Mouse (Mus musculus): ENCODE results near the gene Mthfd1l. TPM values are rescaled to one million over a fixed set of nuclear protein-coding genes. Genes with fewer than 3 reads are reported as not detected.
A peak's percentile ranks its signal among the peaks of the same experiment; 100 is the strongest.

Mthfd1l gene
- polyA plus RNA-seq, 1 experiment from 2014 or later, result 5.3 TPM

DNA sequence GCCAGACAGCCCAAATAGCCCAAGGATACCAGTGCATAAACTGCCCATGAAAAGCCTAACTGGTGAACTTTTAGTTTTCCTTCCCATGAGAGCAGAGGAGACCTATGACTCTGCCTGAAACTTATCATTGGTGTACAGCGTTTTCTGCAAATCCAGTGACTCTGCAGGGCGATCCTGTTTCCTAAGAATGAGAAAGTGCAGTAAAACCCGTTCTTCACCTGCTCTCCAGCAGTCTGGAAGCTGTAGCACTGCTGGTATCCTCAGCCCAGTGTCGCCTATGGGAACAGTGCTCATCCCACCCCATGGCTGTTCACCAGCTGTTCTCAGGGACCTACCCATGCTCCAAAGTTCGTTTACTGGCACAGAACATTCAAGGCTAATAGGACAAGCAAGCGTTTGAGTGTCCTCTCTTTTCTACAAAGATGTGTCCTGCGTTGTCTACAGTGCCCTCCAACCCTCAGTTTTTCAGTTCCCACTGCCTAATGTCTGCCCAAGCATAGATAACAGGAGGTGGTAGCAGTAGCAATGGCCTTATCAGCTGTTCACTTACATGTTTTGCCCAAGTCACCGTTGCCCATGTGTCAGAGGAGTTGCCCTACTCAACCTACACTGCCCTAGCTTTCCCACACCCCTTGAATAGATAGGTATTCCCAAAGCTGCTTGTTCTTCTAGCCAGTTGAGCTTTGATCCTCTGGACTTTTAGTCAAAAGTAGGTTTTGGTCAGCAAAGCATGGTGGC, 20.6 kb downstream of the Mthfd1l start:
- H3K4me1 ChIP-seq (replicated peaks; ENCODE audit: control insufficient read depth, insufficient read depth, low read length), result no peaks in the 10 kb centered on the region
- peaks cover 18% of the 10 kb centered on the region for H3K36me3 ChIP-seq (ENCODE audit: control insufficient read depth, insufficient read depth)
- H3K27ac ChIP-seq (ENCODE audit: low read depth, low read length), result no peak overlapping the region
- no peak for TF ChIP-seq CTCF (IDR thresholded peaks at IDR 0.05; ENCODE audit: low read depth)
- H3K9me3 ChIP-seq (ENCODE audit: control insufficient read depth), result no peaks in the 10 kb centered on the region
- 80% methylated on average over 8 of the region's 8 CpGs for WGBS
- H3K4me3 ChIP-seq (ENCODE audit: low read depth, low read length), result no peak overlapping the region
- no peak overlapping the region for H3K9ac ChIP-seq (ENCODE audit: low read depth, low read length)
- ATAC-seq, result no peak
- no peak overlapping the region for H3K4me2 ChIP-seq (replicated peaks; ENCODE audit: low read depth)
- no peaks in the 10 kb centered on the region for H3K27me3 ChIP-seq (replicated peaks; ENCODE audit: control insufficient read depth, insufficient read depth, low read length)

- no peak for ATAC-seq
- Histone ChIP-seq H3K4me3 (ENCODE audit: low read depth, low read length) (no peak overlapping the region), H3K27ac (ENCODE audit: low read depth, low read length) (no peak overlapping the region), H3K27me3 (replicated peaks; ENCODE audit: control insufficient read depth, insufficient read depth, low read length) (no peaks in the 10 kb centered on the region), H3K36me3 (ENCODE audit: control insufficient read depth, insufficient read depth) (peaks cover 26% of the 10 kb centered on the region), H3K9ac (ENCODE audit: low read depth, low read length) (no peak overlapping the region), H3K4me2 (replicated peaks; ENCODE audit: low read depth) (no peak overlapping the region), H3K9me3 (ENCODE audit: control insufficient read depth) (no peaks in the 10 kb centered on the region), H3K4me1 (replicated peaks; ENCODE audit: control insufficient read depth, insufficient read depth, low read length) (no peaks in the 10 kb centered on the region)
- TF ChIP-seq CTCF (IDR thresholded peaks at IDR 0.05; ENCODE audit: low read depth), result peak; percentile 45
- 80% methylated on average over 4 of the region's 4 CpGs for WGBS
Observed at GRCm38 (mm10) chr10:3995277-3995676, 22.4 kb downstream of the Mthfd1l start.

- no peak overlapping the region for H3K27ac ChIP-seq (ENCODE audit: low read depth, low read length)
- no peaks in the 10 kb centered on the region for H3K4me1 ChIP-seq (replicated peaks; ENCODE audit: control insufficient read depth, insufficient read depth, low read length)
- no peaks in the 10 kb centered on the region for H3K9me3 ChIP-seq (ENCODE audit: control insufficient read depth)
- H3K4me2 ChIP-seq (replicated peaks; ENCODE audit: low read depth), result no peak overlapping the region
- peak; percentile 90 for TF ChIP-seq CTCF (IDR thresholded peaks at IDR 0.05; ENCODE audit: low read depth)
- H3K4me3 ChIP-seq (ENCODE audit: low read depth, low read length), result no peak overlapping the region
- no peaks in the 10 kb centered on the region for H3K27me3 ChIP-seq (replicated peaks; ENCODE audit: control insufficient read depth, insufficient read depth, low read length)
- H3K9ac ChIP-seq (ENCODE audit: low read depth, low read length), result no peak overlapping the region
- H3K36me3 ChIP-seq (ENCODE audit: control insufficient read depth, insufficient read depth), result peaks cover 21% of the 10 kb centered on the region
- 46% methylated on average over 15 of the region's 15 CpGs for WGBS
- ATAC-seq, result peak; percentile 61; the same call in 1 of the 2 replicates
Observed at GRCm38 (mm10) chr10:3996170-3996876, 23.4 kb downstream of the Mthfd1l start.

- Histone ChIP-seq H3K27me3 (replicated peaks; ENCODE audit: control insufficient read depth, insufficient read depth, low read length) (no peaks in the 10 kb centered on the region), H3K4me1 (replicated peaks; ENCODE audit: control insufficient read depth, insufficient read depth, low read length) (no peaks in the 10 kb centered on the region), H3K27ac (ENCODE audit: low read depth, low read length) (no peak overlapping the region), H3K36me3 (ENCODE audit: control insufficient read depth, insufficient read depth) (peaks cover 18% of the 10 kb centered on the region), H3K9me3 (ENCODE audit: control insufficient read depth) (no peaks in the 10 kb centered on the region), H3K9ac (ENCODE audit: low read depth, low read length) (no peak overlapping the region), H3K4me3 (ENCODE audit: low read depth, low read length) (no peak overlapping the region), H3K4me2 (replicated peaks; ENCODE audit: low read depth) (no peak overlapping the region)
- ATAC-seq, result no peak
- WGBS, result 75% methylated on average over 7 of the region's 7 CpGs
- TF ChIP-seq CTCF (IDR thresholded peaks at IDR 0.05; ENCODE audit: low read depth), result no peak
Observed at GRCm38 (mm10) chr10:3997851-3998426, 25.0 kb downstream of the Mthfd1l start.

DNA sequence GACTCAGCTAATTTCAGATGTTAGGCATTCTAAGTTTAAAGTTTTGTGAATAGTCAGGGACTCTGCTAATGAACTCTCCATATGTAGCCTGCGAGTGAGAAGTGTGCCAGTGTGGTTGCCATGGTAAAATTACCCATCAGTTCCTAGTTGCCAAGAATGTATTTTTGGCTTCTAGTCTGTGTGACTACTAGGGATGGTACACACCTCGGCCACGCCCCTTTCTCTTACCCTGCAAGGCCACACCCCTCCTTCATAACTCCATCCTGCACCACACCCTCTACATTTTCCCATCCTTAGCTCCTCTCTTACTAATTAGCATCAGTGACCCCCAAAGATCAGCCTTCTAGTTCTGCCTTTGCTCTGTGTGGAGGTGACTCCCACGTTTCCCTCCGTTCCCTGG, 29.8 kb downstream of the Mthfd1l start:
- Histone ChIP-seq H3K4me2 (replicated peaks; ENCODE audit: low read depth) (no peak overlapping the region), H3K27ac (ENCODE audit: low read depth, low read length) (no peak overlapping the region), H3K4me3 (ENCODE audit: low read depth, low read length) (no peak overlapping the region), H3K9me3 (ENCODE audit: control insufficient read depth) (no peaks in the 10 kb centered on the region), H3K9ac (ENCODE audit: low read depth, low read length) (no peak overlapping the region), H3K36me3 (ENCODE audit: control insufficient read depth, insufficient read depth) (peaks cover 18% of the 10 kb centered on the region), H3K27me3 (replicated peaks; ENCODE audit: control insufficient read depth, insufficient read depth, low read length) (no peaks in the 10 kb centered on the region), H3K4me1 (replicated peaks; ENCODE audit: control insufficient read depth, insufficient read depth, low read length) (no peaks in the 10 kb centered on the region; the same call in 1 of the 2 replicates)
- TF ChIP-seq CTCF (IDR thresholded peaks at IDR 0.05; ENCODE audit: low read depth), result no peak
- 90% methylated on average over 5 of the region's 5 CpGs for WGBS
- ATAC-seq, result no peak

DNA sequence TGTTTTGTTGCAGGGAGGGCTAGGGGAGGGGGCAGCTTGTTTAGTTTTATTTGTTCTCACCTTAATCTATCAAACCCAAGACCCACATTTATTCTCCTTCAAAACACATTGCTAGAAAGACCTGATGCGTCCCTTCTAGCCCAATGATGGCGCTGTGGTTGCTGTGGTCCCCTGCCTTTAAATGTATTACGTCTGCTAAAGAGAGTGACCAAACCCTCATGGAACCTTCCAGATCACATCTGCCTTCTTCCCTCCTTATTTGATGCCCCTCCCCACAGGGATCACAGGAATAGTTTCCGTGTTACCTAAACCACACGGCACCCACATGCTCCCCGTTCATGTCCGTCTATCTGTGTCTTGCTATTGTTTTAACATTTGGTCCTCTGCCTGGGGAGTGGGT, 32.3 kb downstream of the Mthfd1l start:
- Histone ChIP-seq H3K9me3 (ENCODE audit: control insufficient read depth) (no peaks in the 10 kb centered on the region), H3K4me2 (replicated peaks; ENCODE audit: low read depth) (no peak overlapping the region), H3K36me3 (ENCODE audit: control insufficient read depth, insufficient read depth) (peaks cover 9% of the 10 kb centered on the region), H3K4me3 (ENCODE audit: low read depth, low read length) (no peak overlapping the region), H3K4me1 (replicated peaks; ENCODE audit: control insufficient read depth, insufficient read depth, low read length) (no peaks in the 10 kb centered on the region; the same call in 1 of the 2 replicates), H3K27ac (ENCODE audit: low read depth, low read length) (no peak overlapping the region), H3K9ac (ENCODE audit: low read depth, low read length) (no peak overlapping the region), H3K27me3 (replicated peaks; ENCODE audit: control insufficient read depth, insufficient read depth, low read length) (no peaks in the 10 kb centered on the region)
- 65% methylated on average over 7 of the region's 7 CpGs for WGBS
- ATAC-seq, result no peak
- TF ChIP-seq CTCF (IDR thresholded peaks at IDR 0.05; ENCODE audit: low read depth), result peak; percentile 30; the same call in 1 of the 2 replicates
